Mouse (Mus musculus): ENCODE measurements around the gene Gm20431. TPM values are rescaled to one million over a fixed set of nuclear protein-coding genes. Genes with fewer than 3 reads are reported as not detected.

Gene Gm20431
- polyA plus RNA-seq, 1 experiment from 2014 or later: 9.1 TPM

DNA sequence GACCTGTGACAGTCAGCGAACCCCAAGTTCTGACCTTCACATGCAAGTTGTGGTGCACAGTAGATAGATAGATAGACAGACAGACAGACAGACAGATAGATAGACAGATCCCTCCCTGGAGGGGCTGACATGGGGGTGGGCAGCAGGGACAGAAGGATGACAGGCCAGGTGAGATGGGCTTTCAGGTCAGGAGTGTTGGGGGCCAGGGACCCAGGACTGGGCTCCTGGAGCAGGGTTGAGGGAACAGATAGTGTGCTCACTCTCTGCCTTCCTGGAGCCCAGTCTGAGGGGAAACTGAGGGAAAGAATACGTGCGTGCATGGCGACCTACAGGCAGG, 25.9 kb upstream of the Gm20431 start:
- DNase-seq (ENCODE audit: low spot score): no peak
- WGBS: 81% methylated on average over 4 of the region's 4 CpGs
- Histone ChIP-seq H3K4me2 (ENCODE audit: low read depth, low read length) (no peak overlapping the region), H3K27ac (replicated peaks; ENCODE audit: low read depth, low read length) (no peak overlapping the region), H3K9ac (ENCODE audit: low read depth, low read length) (no peak overlapping the region), H3K9me3 (ENCODE audit: control insufficient read depth, low read length) (no peaks in the 10 kb centered on the region), H3K27me3 (replicated peaks; ENCODE audit: control insufficient read depth, insufficient read depth, low read length) (no peaks in the 10 kb centered on the region; the same call in 1 of the 2 replicates), H3K4me1 (ENCODE audit: control insufficient read depth, insufficient read depth, low read length) (0 out of 2 replicates have a peak, but pooled peaks cover 3% of the 10 kb centered on the region), H3K4me3 (ENCODE audit: low read depth, low read length) (no peak overlapping the region), H3K36me3 (ENCODE audit: control insufficient read depth, insufficient read depth, low read length) (no peaks in the 10 kb centered on the region)
- ATAC-seq (ENCODE audit: low read depth): no peak

GRCm38 (mm10) chr2:167686382-167687249, 25.3 kb upstream of the Gm20431 start:
- H3K27ac ChIP-seq (replicated peaks; ENCODE audit: low read depth, low read length): no peak overlapping the region
- no peak for ATAC-seq (ENCODE audit: low read depth)
- H3K9me3 ChIP-seq (ENCODE audit: control insufficient read depth, low read length): no peaks in the 10 kb centered on the region
- H3K36me3 ChIP-seq (ENCODE audit: control insufficient read depth, insufficient read depth, low read length): no peaks in the 10 kb centered on the region
- no peaks in the 10 kb centered on the region; the same call in 1 of the 2 replicates for H3K27me3 ChIP-seq (replicated peaks; ENCODE audit: control insufficient read depth, insufficient read depth, low read length)
- H3K9ac ChIP-seq (ENCODE audit: low read depth, low read length): no peak overlapping the region
- H3K4me1 ChIP-seq (ENCODE audit: control insufficient read depth, insufficient read depth, low read length): 0 out of 2 replicates have a peak, but pooled peaks cover 3% of the 10 kb centered on the region
- H3K4me2 ChIP-seq (ENCODE audit: low read depth, low read length): no peak overlapping the region
- no peak for DNase-seq (ENCODE audit: low spot score)
- WGBS: 76% methylated on average over 16 of the region's 16 CpGs
- H3K4me3 ChIP-seq (ENCODE audit: low read depth, low read length): no peak overlapping the region

GRCm38 (mm10) chr2:167685865-167686264, 24.6 kb upstream of the Gm20431 start:
- 82% methylated on average over 3 of the region's 3 CpGs for WGBS
- ATAC-seq (ENCODE audit: low read depth): no peak
- H3K27me3 ChIP-seq (replicated peaks; ENCODE audit: control insufficient read depth, insufficient read depth, low read length): no peaks in the 10 kb centered on the region; the same call in 1 of the 2 replicates

GRCm38 (mm10) chr2:167685137-167685536, 23.8 kb upstream of the Gm20431 start:
- Histone ChIP-seq H3K36me3 (ENCODE audit: control insufficient read depth, insufficient read depth, low read length) (no peaks in the 10 kb centered on the region), H3K27ac (replicated peaks; ENCODE audit: low read depth, low read length) (no peak overlapping the region), H3K4me1 (ENCODE audit: control insufficient read depth, insufficient read depth, low read length) (no peaks in the 10 kb centered on the region), H3K4me3 (ENCODE audit: low read depth, low read length) (no peak overlapping the region), H3K27me3 (replicated peaks; ENCODE audit: control insufficient read depth, insufficient read depth, low read length) (no peaks in the 10 kb centered on the region; the same call in 1 of the 2 replicates), H3K9me3 (ENCODE audit: control insufficient read depth, low read length) (no peaks in the 10 kb centered on the region), H3K4me2 (ENCODE audit: low read depth, low read length) (no peak overlapping the region), H3K9ac (ENCODE audit: low read depth, low read length) (no peak overlapping the region)
- DNase-seq (ENCODE audit: low spot score) (peak; percentile 93), ATAC-seq (ENCODE audit: low read depth) (no peak)
- WGBS: 9% methylated on average over 8 of the region's 8 CpGs

More at GRCm38 (mm10) chr2:167685865-167686264, 24.6 kb upstream of the Gm20431 start:
- H3K36me3 ChIP-seq (ENCODE audit: control insufficient read depth, insufficient read depth, low read length): no peaks in the 10 kb centered on the region
- no peaks in the 10 kb centered on the region for H3K9me3 ChIP-seq (ENCODE audit: control insufficient read depth, low read length)
- no peak overlapping the region for H3K4me2 ChIP-seq (ENCODE audit: low read depth, low read length)
- no peak overlapping the region for H3K4me3 ChIP-seq (ENCODE audit: low read depth, low read length)
- no peak overlapping the region for H3K9ac ChIP-seq (ENCODE audit: low read depth, low read length)
- H3K27ac ChIP-seq (replicated peaks; ENCODE audit: low read depth, low read length): no peak overlapping the region
- no peak for DNase-seq (ENCODE audit: low spot score)
- 0 out of 2 replicates have a peak, but pooled peaks cover 3% of the 10 kb centered on the region for H3K4me1 ChIP-seq (ENCODE audit: control insufficient read depth, insufficient read depth, low read length)

DNA sequence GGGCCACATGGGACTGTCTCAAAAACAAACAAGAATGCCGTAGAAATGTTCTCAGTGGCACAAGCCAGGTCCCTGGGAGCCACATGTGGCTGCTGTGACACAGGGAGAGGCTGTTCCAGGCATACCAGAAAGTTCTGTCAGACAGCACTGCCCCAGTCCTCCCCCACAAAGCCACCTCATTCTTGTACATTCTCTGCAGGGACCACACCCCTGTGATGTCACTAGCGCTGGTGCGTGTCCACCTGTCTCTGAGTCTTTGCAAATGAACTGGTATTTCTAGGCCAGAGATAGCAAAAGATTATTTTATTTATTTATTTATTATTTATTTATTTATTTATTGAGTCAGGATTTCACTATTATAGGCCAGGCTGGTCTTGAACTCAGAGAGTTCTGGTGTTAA, 22.4 kb upstream of the Gm20431 start:
- 68% methylated on average over 3 of the region's 3 CpGs for WGBS
- no peak for ATAC-seq (ENCODE audit: low read depth)

GRCm38 (mm10) chr2:167680657-167681056, 19.4 kb upstream of the Gm20431 start:
- 49% methylated on average over 5 of the region's 5 CpGs for WGBS
- no peak overlapping the region for H3K27ac ChIP-seq (replicated peaks; ENCODE audit: low read depth, low read length)
- no peaks in the 10 kb centered on the region for H3K9me3 ChIP-seq (ENCODE audit: control insufficient read depth, low read length)
- H3K4me1 ChIP-seq (ENCODE audit: control insufficient read depth, insufficient read depth, low read length): no peaks in the 10 kb centered on the region
- no peaks in the 10 kb centered on the region for H3K36me3 ChIP-seq (ENCODE audit: control insufficient read depth, insufficient read depth, low read length)
- H3K9ac ChIP-seq (ENCODE audit: low read depth, low read length): no peak overlapping the region
- no peaks in the 10 kb centered on the region for H3K27me3 ChIP-seq (replicated peaks; ENCODE audit: control insufficient read depth, insufficient read depth, low read length)
- ATAC-seq (ENCODE audit: low read depth) (no peak), DNase-seq (ENCODE audit: low spot score) (no peak)
- no peak overlapping the region for H3K4me3 ChIP-seq (ENCODE audit: low read depth, low read length)
- no peak overlapping the region for H3K4me2 ChIP-seq (ENCODE audit: low read depth, low read length)

More for the DNA sequence above, 22.4 kb upstream of the Gm20431 start:
- Histone ChIP-seq H3K4me1 (ENCODE audit: control insufficient read depth, insufficient read depth, low read length) (no peaks in the 10 kb centered on the region), H3K9me3 (ENCODE audit: control insufficient read depth, low read length) (no peaks in the 10 kb centered on the region), H3K9ac (ENCODE audit: low read depth, low read length) (no peak overlapping the region), H3K36me3 (ENCODE audit: control insufficient read depth, insufficient read depth, low read length) (no peaks in the 10 kb centered on the region), H3K4me2 (ENCODE audit: low read depth, low read length) (no peak overlapping the region), H3K4me3 (ENCODE audit: low read depth, low read length) (no peak overlapping the region), H3K27ac (replicated peaks; ENCODE audit: low read depth, low read length) (no peak overlapping the region), H3K27me3 (replicated peaks; ENCODE audit: control insufficient read depth, insufficient read depth, low read length) (no peaks in the 10 kb centered on the region)
- no peak for DNase-seq (ENCODE audit: low spot score)

GRCm38 (mm10) chr2:167679902-167680430, 18.7 kb upstream of the Gm20431 start:
- no peak overlapping the region for H3K27ac ChIP-seq (replicated peaks; ENCODE audit: low read depth, low read length)
- H3K27me3 ChIP-seq (replicated peaks; ENCODE audit: control insufficient read depth, insufficient read depth, low read length): no peaks in the 10 kb centered on the region
- no peak overlapping the region for H3K9ac ChIP-seq (ENCODE audit: low read depth, low read length)
- no peaks in the 10 kb centered on the region for H3K4me1 ChIP-seq (ENCODE audit: control insufficient read depth, insufficient read depth, low read length)
- no peak overlapping the region for H3K4me3 ChIP-seq (ENCODE audit: low read depth, low read length)
- H3K36me3 ChIP-seq (ENCODE audit: control insufficient read depth, insufficient read depth, low read length): no peaks in the 10 kb centered on the region
- H3K4me2 ChIP-seq (ENCODE audit: low read depth, low read length): no peak overlapping the region
- H3K9me3 ChIP-seq (ENCODE audit: control insufficient read depth, low read length): no peaks in the 10 kb centered on the region
- peak; percentile 76 for DNase-seq (ENCODE audit: low spot score)
- WGBS: 3% methylated on average over 13 of the region's 13 CpGs
- peak; percentile 86 for ATAC-seq (ENCODE audit: low read depth)

DNA sequence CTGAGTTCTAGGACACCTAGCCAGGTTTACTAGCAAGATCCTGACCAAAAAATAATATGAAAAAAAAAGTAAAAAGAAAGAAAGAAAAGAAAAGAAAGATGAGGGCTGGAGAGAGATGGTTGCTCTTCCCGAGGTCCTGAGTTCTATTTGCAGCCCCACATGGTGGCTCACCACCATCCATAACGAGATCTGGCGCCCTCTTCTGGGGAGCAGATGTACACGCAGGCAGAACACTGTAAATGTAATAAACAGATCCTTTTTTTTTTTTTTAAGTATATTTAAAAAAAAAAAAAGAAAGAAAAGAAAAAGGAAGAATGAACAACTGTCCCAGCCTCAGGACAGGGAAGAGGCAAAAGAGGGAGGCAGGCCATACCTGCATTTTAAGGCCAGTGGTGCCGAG, 17.3 kb upstream of the Gm20431 start:
- Histone ChIP-seq H3K4me2 (ENCODE audit: low read depth, low read length) (no peak overlapping the region), H3K9me3 (ENCODE audit: control insufficient read depth, low read length) (no peaks in the 10 kb centered on the region), H3K36me3 (ENCODE audit: control insufficient read depth, insufficient read depth, low read length) (no peaks in the 10 kb centered on the region), H3K27me3 (replicated peaks; ENCODE audit: control insufficient read depth, insufficient read depth, low read length) (no peaks in the 10 kb centered on the region), H3K4me3 (ENCODE audit: low read depth, low read length) (no peak overlapping the region), H3K27ac (replicated peaks; ENCODE audit: low read depth, low read length) (no peak overlapping the region), H3K4me1 (ENCODE audit: control insufficient read depth, insufficient read depth, low read length) (no peaks in the 10 kb centered on the region), H3K9ac (ENCODE audit: low read depth, low read length) (no peak overlapping the region)
- DNase-seq (ENCODE audit: low spot score) (no peak), ATAC-seq (ENCODE audit: low read depth) (no peak)
- WGBS: 50% methylated on average over 5 of the region's 5 CpGs

All from embryonic facial prominence, embryonic 14.5 days (tissue).